ENCODE assay signal across 12 mouse cellular contexts in the genomic region with DNA sequence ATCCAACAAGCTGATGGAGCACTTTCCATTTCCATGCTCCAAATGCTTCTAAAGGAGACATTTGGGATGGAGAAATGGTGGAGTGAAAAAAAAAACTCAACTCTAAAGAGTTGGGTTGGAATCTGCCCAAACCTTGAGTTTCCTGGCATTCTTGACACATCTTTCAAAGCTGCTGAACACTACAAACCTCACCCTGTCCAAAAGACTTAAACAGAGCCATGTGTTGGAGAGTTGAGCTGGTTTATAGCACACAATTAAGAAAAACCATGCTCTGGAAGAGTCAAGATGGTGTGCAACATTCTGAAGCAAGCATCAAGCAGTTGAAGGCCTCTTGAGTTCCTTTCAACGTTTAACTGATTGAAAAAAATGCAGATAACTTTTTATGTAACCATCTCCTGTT.
"Had no signal": no experiment of that assay in that cellular context is flagged by ENCODE, and none has a peak within 500 bp of the region (broad histone marks: within the 10 kb centered on the region; RNA-seq: fewer than 3 reads in every experiment).

No protein-coding gene starts in this region.

- H3K36me3 ChIP-seq: kidney, embryonic 15.5 days; limb, embryonic 15.5 days; liver, embryonic 12.5 days; midbrain, embryonic 12.5 days; neural tube, embryonic 13.5 days had no signal

- H3K9ac ChIP-seq: kidney, embryonic 15.5 days; limb, embryonic 15.5 days; liver, embryonic 12.5 days; lung, embryonic 14.5 days; midbrain, embryonic 12.5 days; neural tube, embryonic 13.5 days had no signal

- H3K27me3 ChIP-seq: kidney, embryonic 15.5 days; limb, embryonic 15.5 days; liver, embryonic 12.5 days; midbrain, embryonic 12.5 days; neural tube, embryonic 13.5 days had no signal

- ATAC-seq: liver, embryonic 12.5 days; midbrain, embryonic 16.5 days had no signal

- H3K9me3 ChIP-seq: kidney, embryonic 15.5 days; limb, embryonic 15.5 days; liver, embryonic 12.5 days; midbrain, embryonic 12.5 days; neural tube, embryonic 13.5 days had no signal

- H3K27ac ChIP-seq: kidney, embryonic 15.5 days; limb, embryonic 15.5 days; liver, embryonic 12.5 days; midbrain, embryonic 12.5 days; neural tube, embryonic 13.5 days had no signal

- DNase-seq: kidney, postnatal 14 days; left cerebral cortex, postnatal 4 days; lung, embryonic 14.5 days; lung, postnatal 14 days; retina, postnatal 1 day; thymus, postnatal 4 days had no signal

- H3K4me3 ChIP-seq: kidney, embryonic 15.5 days; limb, embryonic 15.5 days; liver, embryonic 12.5 days; midbrain, embryonic 12.5 days; neural tube, embryonic 13.5 days had no signal

- H3K4me1 ChIP-seq: kidney, embryonic 15.5 days; limb, embryonic 15.5 days; liver, embryonic 12.5 days; midbrain, embryonic 12.5 days; neural tube, embryonic 13.5 days had no signal

- H3K4me2 ChIP-seq: kidney, embryonic 15.5 days; limb, embryonic 15.5 days; liver, embryonic 12.5 days; lung, embryonic 14.5 days; midbrain, embryonic 12.5 days; neural tube, embryonic 13.5 days had no signal
